Mouse (Mus musculus) thymus, adult 2 months (tissue): ENCODE measurements around the gene Dusp10. TPM values are rescaled to one million over a fixed set of nuclear protein-coding genes. Genes with fewer than 3 reads are reported as not detected.
A peak's percentile ranks its signal among the peaks of the same experiment; 100 is the strongest.

Experiments
- DNase-seq: peaks from one replicate; pipeline ENCODE4 v3.0.0; 2021
- H3K27ac ChIP-seq: fragments of 200-500 bp; 2 replicates; pipeline ENCODE4 v1.5.1; 2012; ENCODE audit warnings: low read length, control low read depth; ENCODE audit not compliant: control insufficient read depth, insufficient read depth
- H3K27me3 ChIP-seq: fragments of 200-500 bp; 2 replicates; pipeline ENCODE4 v1.6.1; 2012; ENCODE audit warnings: mild to moderate bottlenecking, low read length, moderate library complexity, mixed read lengths; ENCODE audit not compliant: control insufficient read depth, insufficient read depth
- H3K36me3 ChIP-seq: fragments of 200-500 bp; 2 replicates; pipeline ENCODE4 v1.6.1; 2012; ENCODE audit warnings: mild to moderate bottlenecking, low read length, moderate library complexity; ENCODE audit not compliant: control insufficient read depth, insufficient read depth
- H3K4me1 ChIP-seq: fragments of 200-500 bp; replicated peaks from 2 replicates; pipeline ENCODE4 v1.6.1; 2012; ENCODE audit warnings: low read length; ENCODE audit not compliant: control insufficient read depth, insufficient read depth
- H3K4me3 ChIP-seq: fragments of 200-500 bp; 2 replicates; pipeline ENCODE4 v1.5.1; 2012; ENCODE audit warnings: mild to moderate bottlenecking, low read length, control low read depth, moderate library complexity; ENCODE audit not compliant: control insufficient read depth, insufficient read depth
- CTCF ChIP-seq: fragments of 200-500 bp; IDR thresholded peaks from 2 replicates; pipeline ENCODE4 v1.5.1; 2012; ENCODE audit warnings: mild to moderate bottlenecking, control low read depth, low read length, moderate library complexity, borderline replicate concordance; ENCODE audit not compliant: control insufficient read depth, poor library complexity, insufficient read depth; ENCODE audit errors: extremely low read depth
- POLR2A ChIP-seq: fragments of 200-500 bp; IDR thresholded peaks from 2 replicates; pipeline ENCODE4 v1.6.1; 2012; ENCODE audit warnings: mild to moderate bottlenecking, low read length, control low read depth, moderate library complexity; ENCODE audit not compliant: control insufficient read depth, poor library complexity, insufficient read depth; ENCODE audit errors: extremely low read depth
- WGBS: fragments of 180-500 bp; shearing (Covaris S2); methylation state at CpG from one replicate; pipeline ENCODE4 v1.1.7; 2018; 5-methylcytosine and 5-hydroxymethylcytosine counted together
- polyA plus RNA-seq: library from polyadenylated mRNA; depleted of rRNA; stranded (reverse); fragments of >200 nt; gene quantifications from 2 replicates; pipeline ENCODE4 v1.2.3, GENCODE M21; 2012

Dusp10 gene
- polyA plus RNA-seq, 1 experiment: 206 TPM

GRCm38 (mm10) chr1:184015995-184016730, 3.1 kb downstream of the Dusp10 start:
- Histone ChIP-seq H3K36me3 (no peaks in the 10 kb centered on the region), H3K4me1 (peaks cover 47% of the 10 kb centered on the region), H3K27me3 (no peaks in the 10 kb centered on the region), H3K4me3 (no peak overlapping the region), H3K27ac (peak overlapping the region; percentile 74)
- TF ChIP-seq CTCF: no peak
- no peak for TF ChIP-seq POLR2A
- 48% methylated on average over 10 of the region's 10 CpGs for WGBS
- DNase-seq: no peak

- H3K4me1 ChIP-seq: peaks cover 46% of the 10 kb centered on the region
- TF ChIP-seq POLR2A (no peak), CTCF (no peak)
- WGBS: 92% methylated on average over 2 of the region's 2 CpGs
Measured at GRCm38 (mm10) chr1:184017606-184018005, 4.5 kb downstream of the Dusp10 start.

GRCm38 (mm10) chr1:184019042-184019721, 6.1 kb downstream of the Dusp10 start:
- Histone ChIP-seq H3K4me3 (no peak overlapping the region), H3K4me1 (peaks cover 43% of the 10 kb centered on the region), H3K27me3 (no peaks in the 10 kb centered on the region), H3K36me3 (no peaks in the 10 kb centered on the region), H3K27ac (no peak overlapping the region)
- DNase-seq: no peak
- TF ChIP-seq CTCF (no peak), POLR2A (no peak)
- 92% methylated on average over 6 of the region's 6 CpGs for WGBS

More at GRCm38 (mm10) chr1:184017606-184018005, 4.5 kb downstream of the Dusp10 start:
- DNase-seq: no peak
- no peaks in the 10 kb centered on the region for H3K27me3 ChIP-seq
- H3K27ac ChIP-seq: no peak overlapping the region
- no peaks in the 10 kb centered on the region for H3K36me3 ChIP-seq
- H3K4me3 ChIP-seq: no peak overlapping the region

GRCm38 (mm10) chr1:184019722-184020107, 6.6 kb downstream of the Dusp10 start:
- TF ChIP-seq CTCF (no peak), POLR2A (no peak)
- 59% methylated on average over 6 of the region's 6 CpGs for WGBS
- Histone ChIP-seq H3K4me1 (peaks cover 41% of the 10 kb centered on the region), H3K36me3 (no peaks in the 10 kb centered on the region), H3K4me3 (no peak overlapping the region), H3K27me3 (no peaks in the 10 kb centered on the region), H3K27ac (no peak overlapping the region)
- DNase-seq: no peak

GRCm38 (mm10) chr1:184023971-184024370, 10.9 kb downstream of the Dusp10 start:
- WGBS: 32% methylated on average over 2 of the region's 2 CpGs
- Histone ChIP-seq H3K4me3 (no peak overlapping the region), H3K36me3 (no peaks in the 10 kb centered on the region), H3K27ac (no peak overlapping the region; the same call in 1 of the 2 replicates), H3K4me1 (peaks cover 37% of the 10 kb centered on the region), H3K27me3 (no peaks in the 10 kb centered on the region)
- TF ChIP-seq POLR2A: no peak
- no peak for TF ChIP-seq CTCF
- no peak for DNase-seq

- TF ChIP-seq POLR2A (no peak), CTCF (no peak)
- no peaks in the 10 kb centered on the region for H3K36me3 ChIP-seq
- DNase-seq: no peak
- peaks cover 33% of the 10 kb centered on the region for H3K4me1 ChIP-seq
- WGBS: 9% methylated on average over 2 of the region's 2 CpGs
- H3K27me3 ChIP-seq: no peaks in the 10 kb centered on the region
- no peak overlapping the region for H3K4me3 ChIP-seq
- H3K27ac ChIP-seq: no peak overlapping the region; the same call in 1 of the 2 replicates
Measured at GRCm38 (mm10) chr1:184024631-184025030, 11.5 kb downstream of the Dusp10 start.

- Histone ChIP-seq H3K4me1 (peaks cover 29% of the 10 kb centered on the region), H3K4me3 (no peak overlapping the region), H3K27ac (peak overlapping the region; percentile 73), H3K27me3 (no peaks in the 10 kb centered on the region), H3K36me3 (no peaks in the 10 kb centered on the region)
- WGBS: 59% methylated on average over 5 of the region's 5 CpGs
- no peak for DNase-seq
- TF ChIP-seq POLR2A (no peak), CTCF (no peak)
Measured at GRCm38 (mm10) chr1:184025079-184025478, 12.0 kb downstream of the Dusp10 start.
